Mouse (Mus musculus) G1E (cell line): ENCODE data around the gene Sgpp1.

Experiments
- CTCF ChIP-seq: IDR thresholded peaks from 2 replicates; pipeline ENCODE4 v1.5.1; 2012; ENCODE audit warnings: low read depth, low read length, inconsistent platforms, mixed read lengths
- GATA1 ChIP-seq: IDR thresholded peaks from 2 replicates; pipeline ENCODE4 v1.6.1; 2012; ENCODE audit warnings: borderline replicate concordance, low read length, inconsistent platforms, mixed read lengths
- POLR2AphosphoS5 ChIP-seq: IDR thresholded peaks from 2 replicates; pipeline ENCODE4 v1.6.1; 2012; ENCODE audit warnings: low read depth, low read length, inconsistent platforms; ENCODE audit not compliant: insufficient replicate concordance
- TAL1 ChIP-seq: conservative IDR thresholded peaks from 2 replicates; pipeline ENCODE4 v1.6.1; 2012; ENCODE audit warnings: low read depth, low read length, inconsistent platforms, mixed read lengths

DNA sequence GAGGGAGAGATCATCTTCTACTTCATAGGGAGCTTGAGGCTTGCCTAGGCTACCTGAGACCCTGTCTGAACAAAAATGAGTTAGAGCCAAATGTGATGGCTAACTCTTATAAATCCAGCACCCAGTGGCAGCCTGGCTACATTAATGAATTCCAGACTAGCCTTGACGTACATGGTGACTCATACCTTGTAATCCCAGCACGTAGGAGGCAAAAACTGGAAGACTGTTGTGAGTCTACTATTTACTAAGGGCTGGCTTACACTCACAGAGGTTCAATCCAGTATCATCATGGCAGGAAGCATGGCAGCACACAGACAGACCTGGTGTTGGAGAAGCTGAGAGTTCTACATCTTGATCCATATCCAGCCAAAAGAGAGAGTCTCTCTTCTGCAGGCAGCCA is 52.7 kb downstream of the Sgpp1 start:
- TF ChIP-seq CTCF (no peak), GATA1 (no peak), TAL1 (no peak), POLR2AphosphoS5 (no peak)
